Mouse (Mus musculus) cortical plate, adult 2 months (tissue): ENCODE measurements around the gene Trappc1.

Experiments used
- CTCF ChIP-seq: fragments of 200-500 bp; IDR thresholded peaks from 2 replicates; pipeline ENCODE4 v1.5.1; 2011; ENCODE audit warnings: mild to moderate bottlenecking, control low read depth, low read length; ENCODE audit not compliant: insufficient read depth; ENCODE audit errors: extremely low read depth
- POLR2A ChIP-seq: fragments of 200-500 bp; IDR thresholded peaks from 2 replicates; pipeline ENCODE4 v1.6.1; 2011; ENCODE audit warnings: mild to moderate bottlenecking, low read length, control low read depth; ENCODE audit not compliant: insufficient read depth; ENCODE audit errors: extremely low read depth

- TF ChIP-seq POLR2A (no peak), CTCF (no peak)
These were observed 18.5 kb upstream of the Trappc1 start for GRCm38 (mm10) chr11:69305291-69305690.
